Mouse (Mus musculus): ENCODE measurements around the gene Hist1h3e.
A peak's percentile ranks its signal among the peaks of the same experiment; 100 is the strongest.
"Not testable (repeated sequence)": the region's sequence is repeated elsewhere in the genome, so short reads cannot be mapped to it uniquely, and the experiment has no call there.

Hist1h3e gene

DNA sequence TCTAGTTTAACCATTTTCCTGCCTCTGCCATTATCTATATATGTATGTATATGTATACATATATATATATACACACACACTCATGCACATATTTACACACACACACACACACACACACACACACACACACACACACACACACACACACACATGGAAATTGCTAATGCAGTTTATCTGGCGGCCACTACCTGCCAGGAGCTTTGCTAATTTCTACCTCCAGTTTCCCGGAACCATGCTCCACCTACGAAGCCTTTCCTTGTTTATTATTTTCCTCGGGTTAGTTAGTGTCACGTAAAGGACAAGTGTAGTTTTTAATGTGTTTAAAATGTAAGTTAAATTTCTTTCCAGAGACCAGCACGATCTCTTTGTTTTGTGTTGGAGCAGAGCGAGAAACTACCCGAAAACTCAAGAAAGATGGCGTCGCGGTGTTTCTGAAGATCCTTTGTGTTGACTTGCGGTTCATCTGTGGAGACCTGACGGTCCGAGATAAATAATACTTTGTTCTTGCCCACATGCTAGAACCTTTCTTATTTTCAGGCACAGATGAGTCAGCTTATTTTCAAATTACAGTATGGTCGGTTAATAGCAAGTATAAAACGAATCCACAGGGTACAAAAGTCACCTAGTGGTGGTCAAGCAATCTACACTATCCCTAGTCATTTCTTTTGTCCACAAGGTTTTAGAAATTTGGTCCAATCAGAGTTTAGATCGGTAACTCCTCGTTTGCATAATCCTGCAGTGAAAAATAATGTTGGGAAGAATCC lies 712 bp upstream of the Hist1h3e start:
- no peak for DNase-seq (ENCODE audit: low spot score in 2 of 2)

DNA sequence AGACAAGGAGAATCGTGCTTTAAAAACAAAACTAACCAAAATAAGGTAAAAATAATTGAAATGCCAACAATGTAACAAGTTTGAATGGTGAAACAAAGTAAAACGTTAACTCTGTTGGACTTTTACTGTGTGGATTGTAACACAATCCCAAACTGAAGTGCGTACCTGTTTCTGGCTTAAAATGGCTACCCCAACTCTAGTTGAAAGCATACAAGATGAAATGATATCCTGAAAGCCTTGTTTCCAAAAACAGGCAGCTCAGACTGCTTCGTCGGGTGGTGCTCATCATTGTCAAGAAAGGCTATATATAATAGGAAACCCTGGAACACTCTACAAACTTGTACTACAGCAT lies 662 bp downstream of the Hist1h3e start:
- DNase-seq (ENCODE audit: low spot score in 2 of 2), result not testable (repeated sequence)

DNA sequence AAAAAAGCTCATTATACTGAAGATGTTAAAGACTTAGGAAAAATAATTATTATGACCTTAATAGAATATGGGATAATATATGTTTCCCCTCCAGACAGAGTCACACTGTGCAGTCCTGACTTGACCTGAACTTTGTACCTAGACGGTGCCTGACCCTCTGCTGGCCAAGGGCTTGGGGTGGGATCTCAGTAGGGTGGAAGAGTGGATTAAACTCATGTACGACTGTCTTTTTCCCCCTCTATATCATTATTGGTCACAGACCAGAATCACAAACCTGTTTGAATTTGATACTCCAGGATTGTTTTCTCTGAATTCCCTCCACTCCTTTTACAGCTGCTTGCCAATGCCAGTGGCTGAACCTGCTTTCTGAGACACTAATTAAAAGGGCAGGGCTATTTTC lies 1.5 kb downstream of the Hist1h3e start:
- DNase-seq (ENCODE audit: low spot score in 2 of 2), result not testable (repeated sequence)

DNA sequence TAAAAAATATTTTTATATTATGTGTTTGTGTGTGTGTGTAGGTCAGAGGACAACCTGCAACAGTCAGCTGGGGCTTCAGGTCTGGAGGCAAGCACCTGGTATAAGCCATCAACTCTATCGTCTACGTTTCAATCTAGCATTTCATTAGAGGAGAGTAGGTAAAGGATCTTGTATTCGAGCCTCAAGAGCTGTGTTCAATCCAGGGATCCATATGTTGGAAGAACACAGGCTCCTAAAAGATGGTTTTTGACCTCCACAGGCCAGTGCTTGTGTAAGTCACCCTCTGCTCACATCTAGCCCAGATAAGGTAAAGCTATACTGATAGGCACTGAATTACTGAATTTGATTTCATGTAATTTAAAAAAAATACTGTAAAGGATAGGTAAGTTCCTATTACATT lies 5.3 kb downstream of the Hist1h3e start:
- no peak for DNase-seq (ENCODE audit: low spot score in 2 of 2)

DNA sequence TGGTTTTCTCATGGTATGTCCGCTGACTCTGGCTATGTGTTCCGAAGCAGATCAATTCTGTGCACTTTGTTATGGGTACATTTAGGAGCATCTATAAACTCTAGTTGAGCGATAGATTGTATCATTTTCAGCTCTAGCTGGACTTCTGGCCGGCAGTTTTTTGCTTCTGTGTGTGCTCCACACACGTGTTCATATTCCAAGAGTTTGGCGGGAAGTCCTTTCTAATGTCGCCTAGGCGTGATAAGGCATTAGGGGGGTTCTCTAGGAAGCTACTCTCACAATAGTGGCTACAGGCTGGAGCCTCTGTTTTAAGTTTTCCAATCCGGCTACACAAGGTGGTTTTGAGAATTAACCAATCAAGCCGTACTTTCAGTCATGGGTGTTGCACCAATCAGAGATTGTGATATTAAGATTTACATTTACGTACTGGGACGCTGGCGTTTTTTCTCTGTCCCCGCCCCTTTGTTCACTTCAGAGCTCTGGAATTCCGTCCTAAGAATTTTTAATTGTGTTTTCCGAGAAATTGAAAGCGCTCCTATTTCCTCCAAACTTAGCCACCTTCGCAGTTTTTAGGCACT lies 6.2 kb downstream of the Hist1h3e start:
- peak in 1 of 2 experiments; percentile 48 for DNase-seq (ENCODE audit: low spot score in 2 of 2)

DNA sequence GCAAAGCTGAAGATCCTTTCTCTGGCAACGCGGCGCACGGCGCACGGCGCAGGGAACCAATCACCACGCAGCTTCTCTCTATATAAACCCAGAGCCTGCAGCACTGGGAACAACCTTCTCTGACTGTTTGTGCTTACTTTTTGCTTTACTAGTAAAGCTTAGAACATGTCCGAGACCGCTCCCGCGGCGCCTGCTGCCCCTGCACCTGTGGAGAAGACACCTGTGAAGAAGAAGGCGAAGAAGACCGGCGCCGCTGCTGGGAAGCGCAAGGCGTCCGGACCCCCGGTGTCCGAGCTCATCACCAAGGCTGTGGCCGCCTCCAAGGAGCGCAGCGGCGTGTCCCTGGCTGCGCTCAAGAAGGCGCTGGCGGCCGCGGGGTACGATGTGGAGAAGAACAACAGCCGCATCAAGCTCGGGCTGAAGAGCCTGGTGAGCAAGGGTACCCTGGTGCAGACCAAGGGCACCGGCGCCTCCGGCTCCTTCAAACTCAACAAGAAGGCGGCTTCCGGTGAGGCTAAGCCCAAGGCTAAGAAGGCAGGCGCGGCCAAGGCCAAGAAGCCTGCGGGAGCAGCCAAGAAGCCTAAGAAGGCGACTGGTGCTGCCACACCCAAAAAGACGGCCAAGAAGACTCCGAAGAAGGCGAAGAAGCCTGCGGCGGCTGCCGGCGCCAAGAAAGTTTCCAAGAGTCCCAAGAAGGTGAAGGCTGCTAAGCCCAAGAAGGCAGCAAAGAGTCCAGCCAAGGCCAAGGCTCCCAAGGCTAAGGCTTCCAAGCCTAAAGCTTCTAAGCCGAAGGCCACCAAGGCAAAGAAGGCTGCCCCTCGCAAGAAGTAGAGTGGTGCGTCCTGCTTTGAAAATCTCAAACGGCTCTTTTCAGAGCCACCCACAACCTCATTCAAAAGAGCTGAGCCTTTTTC lies 7.0 kb downstream of the Hist1h3e start:
- peak; percentile 65 to 74 for DNase-seq (ENCODE audit: low spot score in 2 of 2)

DNA sequence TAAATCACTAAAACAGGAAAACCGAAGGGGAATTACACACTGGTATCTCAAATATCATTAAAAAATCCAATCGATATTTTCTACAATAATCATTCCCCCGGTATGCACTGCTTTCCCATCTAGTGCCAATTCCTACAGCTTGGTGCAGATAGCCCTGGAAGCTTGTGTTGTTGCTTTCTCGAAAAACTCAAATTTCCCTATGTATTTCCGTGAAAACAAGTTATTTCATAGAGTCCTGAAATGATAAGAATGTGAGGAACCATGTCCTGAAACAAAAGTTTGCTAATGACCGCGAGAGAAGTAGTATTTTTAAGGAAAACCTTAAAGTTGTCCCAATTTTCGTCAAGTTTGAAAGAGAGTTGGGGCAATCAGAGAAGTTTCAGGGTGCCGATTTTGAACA lies 7.8 kb downstream of the Hist1h3e start:
- DNase-seq (ENCODE audit: low spot score in 2 of 2), result no peak

DNA sequence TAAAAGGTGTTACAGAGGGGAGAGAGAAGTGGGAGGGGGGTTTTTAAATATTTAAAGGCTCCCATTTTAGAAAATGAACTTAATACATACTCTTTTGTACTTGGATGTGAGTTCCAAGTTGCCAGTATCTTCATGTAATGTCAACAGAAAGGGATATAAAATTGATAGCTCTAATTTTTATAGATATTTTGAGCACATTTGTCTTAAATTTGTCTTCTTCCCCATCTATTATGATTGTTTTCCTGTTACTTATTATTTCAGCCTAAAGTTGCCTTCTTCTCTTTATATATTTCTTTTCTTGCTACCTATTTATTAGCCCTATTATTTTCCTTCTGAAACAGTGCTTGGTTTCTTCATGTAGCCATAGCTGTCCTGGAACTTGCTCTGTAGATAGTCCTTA lies 9.2 kb downstream of the Hist1h3e start, which contains the start of gene Hist1h1d:
Hist1h1d (plus strand) TSS at position 301 of the 400 bp plus-strand sequence.
- no peak for DNase-seq (ENCODE audit: low spot score in 2 of 2)

DNA sequence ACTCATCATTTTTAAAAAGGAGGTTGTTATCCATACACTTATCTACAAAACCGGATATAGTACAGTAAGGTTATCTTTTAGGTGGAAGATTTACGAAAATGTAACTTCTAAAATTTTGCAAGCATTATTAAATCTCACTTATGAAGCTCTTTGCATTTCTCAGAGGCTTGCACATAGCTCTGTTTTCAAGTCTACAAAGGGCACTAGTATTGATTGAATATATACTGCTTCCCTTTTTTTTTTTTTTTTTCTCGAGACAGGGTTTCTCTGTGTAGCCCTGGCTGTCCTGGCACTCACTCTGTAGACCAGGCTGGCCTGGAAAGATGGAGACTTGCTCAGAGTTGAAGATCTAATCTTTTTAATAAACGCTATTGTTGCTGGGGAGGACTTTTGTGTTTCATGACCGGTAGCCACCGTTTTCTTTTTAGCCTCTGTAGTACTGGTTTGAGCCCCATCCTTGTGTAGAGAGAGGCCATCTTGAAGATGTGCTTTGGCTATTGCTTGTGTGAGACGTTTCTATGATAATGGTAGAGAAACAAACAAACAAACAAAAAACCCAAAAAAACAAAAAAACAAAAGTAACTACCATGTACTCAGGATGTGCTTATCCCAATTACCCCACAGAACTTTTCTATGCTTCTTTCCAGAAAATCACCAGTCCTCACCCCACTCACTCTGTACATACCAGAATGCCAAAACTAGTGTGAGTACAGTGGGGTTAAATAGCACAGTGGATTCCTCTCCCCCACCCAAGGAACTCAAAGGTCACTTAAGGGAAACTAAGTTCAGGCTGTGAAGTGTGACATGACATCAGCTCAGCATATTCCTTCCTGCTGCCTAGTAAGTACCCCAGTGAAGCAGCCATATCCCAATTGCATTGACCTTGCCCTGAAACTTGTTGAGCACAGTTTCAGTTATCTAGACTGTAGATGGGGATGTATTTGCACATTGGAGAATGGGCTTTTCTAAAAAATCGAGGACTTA lies 9.9 kb downstream of the Hist1h3e start:
- no peak for DNase-seq (ENCODE audit: low spot score in 2 of 2)

DNA sequence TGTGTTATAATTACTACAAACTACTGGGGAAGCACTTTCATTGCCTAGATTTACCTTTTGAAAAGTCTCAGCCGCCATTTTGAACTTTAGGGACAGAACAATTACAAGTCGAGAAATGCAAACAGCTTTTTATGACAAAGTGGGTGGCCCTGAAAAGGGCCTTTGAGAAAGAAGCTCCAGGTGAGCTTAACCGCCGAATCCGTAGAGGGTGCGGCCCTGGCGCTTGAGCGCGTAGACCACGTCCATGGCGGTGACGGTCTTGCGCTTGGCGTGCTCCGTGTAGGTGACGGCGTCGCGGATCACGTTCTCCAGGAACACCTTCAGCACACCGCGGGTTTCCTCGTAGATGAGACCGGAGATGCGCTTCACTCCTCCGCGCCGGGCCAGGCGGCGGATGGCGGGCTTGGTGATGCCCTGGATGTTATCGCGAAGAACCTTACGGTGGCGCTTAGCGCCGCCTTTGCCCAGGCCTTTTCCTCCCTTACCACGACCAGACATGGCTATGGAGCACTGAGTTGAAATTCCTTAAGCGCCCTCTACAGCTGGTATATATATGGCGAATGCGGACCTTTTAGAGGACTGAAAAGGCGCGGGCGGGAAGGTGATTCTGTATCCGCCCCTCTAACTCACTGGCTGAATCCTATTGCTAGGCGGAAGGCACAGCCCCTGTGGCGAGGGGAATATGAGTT lies 10.9 kb downstream of the Hist1h3e start, which contains the start of gene Hist1h4f:
Hist1h4f (minus strand) TSS at position 503 of the 689 bp plus-strand sequence.
- DNase-seq (ENCODE audit: low spot score in 2 of 2), result peak; percentile 84 to 85

DNA sequence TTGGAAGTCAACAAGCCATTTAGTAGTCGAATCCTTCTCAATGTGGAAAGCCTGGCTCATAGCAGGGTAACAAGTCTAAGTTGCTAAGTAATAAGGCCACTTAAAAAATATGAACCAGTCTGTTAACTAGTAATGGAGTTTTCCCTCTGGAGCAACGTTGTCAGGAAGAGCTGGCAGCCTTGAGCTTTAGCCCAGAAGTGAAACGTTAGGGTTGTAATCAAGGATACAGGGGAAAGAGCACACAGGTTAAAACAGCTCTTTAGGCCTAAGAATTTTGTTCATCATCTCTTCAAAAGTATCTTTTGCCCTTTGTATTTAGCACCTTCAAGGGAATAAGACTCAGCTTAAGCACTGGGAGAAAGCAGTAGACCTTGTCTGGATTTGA lies 11.4 kb downstream of the Hist1h3e start:
- DNase-seq (ENCODE audit: low spot score in 2 of 2), result no peak

DNA sequence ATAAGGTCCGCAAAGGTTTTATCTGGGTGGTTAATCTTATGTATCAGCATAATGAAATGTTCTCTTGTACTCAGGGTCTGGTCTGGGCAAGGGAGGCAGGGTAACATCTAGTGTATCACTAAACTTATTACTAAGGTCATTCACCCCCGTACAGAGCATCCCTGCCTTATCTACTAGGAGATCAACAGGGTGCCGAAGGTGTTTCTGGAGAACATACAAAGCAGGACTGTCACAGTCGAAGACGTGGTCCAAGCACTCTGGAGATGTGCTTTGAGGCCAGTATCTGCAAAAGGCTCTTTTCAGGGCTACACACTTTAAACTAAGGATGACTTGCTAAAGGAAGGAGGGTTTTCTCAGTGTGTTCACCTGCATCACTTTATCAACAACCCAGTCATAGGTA lies 15.5 kb downstream of the Hist1h3e start:
- DNase-seq (ENCODE audit: low spot score in 2 of 2), result no peak

DNA sequence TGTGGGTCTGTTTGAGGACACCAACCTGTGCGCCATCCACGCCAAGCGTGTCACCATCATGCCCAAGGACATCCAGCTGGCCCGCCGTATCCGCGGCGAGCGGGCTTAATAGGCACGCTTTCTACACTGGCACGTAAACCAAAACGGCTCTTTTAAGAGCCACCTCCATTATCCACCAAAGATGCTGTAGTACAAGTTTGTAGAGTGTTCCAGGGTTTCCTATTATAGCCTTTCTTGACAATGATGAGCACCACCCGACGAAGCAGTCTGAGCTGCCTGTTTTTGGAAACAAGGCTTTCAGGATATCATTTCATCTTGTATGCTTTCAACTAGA lies 17.4 kb downstream of the Hist1h3e start:
- not testable (repeated sequence) for DNase-seq (ENCODE audit: low spot score in 2 of 2)

DNA sequence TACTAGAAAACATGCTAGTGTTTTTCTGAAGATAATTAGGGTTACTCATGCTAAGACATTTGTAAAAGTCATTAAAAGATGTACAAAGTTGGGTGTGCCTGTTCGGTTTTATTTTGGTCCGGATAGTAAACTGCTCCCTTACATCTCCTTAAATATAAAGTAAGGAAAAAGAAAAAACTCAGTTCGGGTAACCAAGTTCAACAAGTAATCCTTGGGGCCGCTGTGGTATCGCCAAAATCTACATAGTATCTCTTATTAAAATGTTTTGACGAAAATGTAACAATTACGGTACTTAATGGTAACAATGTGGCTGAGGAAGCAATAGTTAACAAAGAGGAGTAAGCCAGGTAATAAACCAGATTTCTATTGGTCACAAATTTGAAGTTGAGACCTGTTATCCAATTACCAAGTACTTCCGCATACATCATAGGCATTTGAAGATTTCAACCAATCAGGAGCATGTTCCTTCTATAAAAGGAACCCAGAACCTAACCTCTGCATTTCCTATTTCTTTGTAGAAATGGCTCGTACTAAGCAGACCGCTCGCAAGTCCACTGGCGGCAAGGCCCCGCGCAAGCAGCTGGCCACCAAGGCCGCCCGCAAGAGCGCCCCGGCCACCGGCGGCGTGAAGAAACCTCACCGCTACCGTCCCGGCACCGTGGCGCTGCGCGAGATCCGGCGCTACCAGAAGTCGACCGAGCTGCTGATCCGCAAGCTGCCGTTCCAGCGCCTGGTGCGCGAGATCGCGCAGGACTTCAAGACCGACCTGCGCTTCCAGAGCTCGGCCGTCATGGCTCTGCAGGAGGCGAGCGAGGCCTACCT lies 18.0 kb downstream of the Hist1h3e start, which contains the start of gene Hist1h3f:
Hist1h3f (plus strand) TSS at position 88 of the 822 bp plus-strand sequence.
- peak in 1 of 2 experiments; percentile 63 for DNase-seq (ENCODE audit: low spot score in 2 of 2)

DNA sequence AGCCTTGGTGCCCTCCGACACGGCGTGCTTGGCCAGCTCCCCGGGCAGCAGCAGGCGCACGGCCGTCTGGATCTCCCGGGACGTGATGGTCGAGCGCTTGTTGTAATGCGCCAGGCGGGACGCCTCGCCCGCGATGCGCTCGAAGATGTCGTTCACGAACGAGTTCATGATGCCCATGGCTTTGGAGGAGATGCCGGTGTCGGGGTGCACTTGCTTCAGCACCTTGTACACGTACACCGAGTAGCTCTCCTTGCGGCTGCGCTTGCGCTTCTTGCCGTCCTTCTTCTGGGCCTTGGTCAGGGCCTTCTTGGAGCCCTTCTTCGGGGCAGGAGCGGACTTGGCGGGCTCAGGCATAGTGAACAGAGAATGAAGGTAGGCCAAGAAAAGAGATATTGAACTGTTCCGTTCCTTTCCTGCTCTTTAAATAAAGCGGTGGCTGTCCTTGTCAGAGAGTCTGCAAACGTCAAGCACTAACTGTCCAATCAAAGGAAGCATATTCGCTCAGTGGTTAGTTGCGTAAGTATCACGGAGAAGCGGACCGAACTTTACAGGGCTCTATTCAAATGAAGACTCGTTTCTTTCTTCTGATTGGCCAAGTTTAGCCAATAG lies 19.1 kb downstream of the Hist1h3e start, which contains the start of gene Hist1h2bh:
Hist1h2bh (minus strand) TSS at position 394 of the 609 bp plus-strand sequence.
- peak in 1 of 2 experiments; percentile 47 for DNase-seq (ENCODE audit: low spot score in 2 of 2)

DNA sequence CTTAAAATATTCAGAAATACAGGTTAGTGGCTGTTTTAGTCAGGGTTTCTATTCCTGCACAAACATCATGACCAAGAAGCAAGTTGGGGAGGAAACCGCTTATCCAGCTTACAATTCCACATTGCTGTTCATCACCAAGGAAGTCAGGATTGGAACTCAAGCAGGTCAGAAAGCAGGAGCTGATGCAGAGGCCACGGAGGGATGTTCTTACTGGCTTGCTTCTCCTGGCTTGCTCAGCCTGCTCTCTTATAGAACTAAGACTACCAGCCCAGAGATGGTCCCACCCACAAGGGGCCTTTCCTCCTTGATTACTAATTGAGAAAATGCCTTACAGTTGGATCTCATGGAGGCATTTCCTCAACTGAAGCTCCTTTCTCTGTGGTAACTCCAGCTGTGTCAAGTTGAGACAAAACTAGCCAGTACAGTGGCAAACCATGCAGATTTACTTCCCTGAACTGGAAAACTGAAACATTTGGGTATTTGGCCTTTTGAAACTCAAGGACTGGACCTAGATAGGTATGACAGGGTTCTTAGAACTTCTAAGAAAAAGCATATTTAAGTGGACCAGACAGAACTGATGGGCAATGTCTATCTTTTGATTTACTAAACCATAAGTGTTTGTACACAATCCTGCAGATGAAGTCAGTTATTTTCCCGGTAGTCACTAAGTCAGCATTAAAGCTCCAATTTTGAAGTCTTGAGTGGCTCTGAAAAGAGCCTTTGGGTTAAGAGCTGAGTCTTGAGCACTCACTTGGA lies 19.8 kb downstream of the Hist1h3e start:
- not testable (repeated sequence) for DNase-seq (ENCODE audit: low spot score in 2 of 2)

DNA sequence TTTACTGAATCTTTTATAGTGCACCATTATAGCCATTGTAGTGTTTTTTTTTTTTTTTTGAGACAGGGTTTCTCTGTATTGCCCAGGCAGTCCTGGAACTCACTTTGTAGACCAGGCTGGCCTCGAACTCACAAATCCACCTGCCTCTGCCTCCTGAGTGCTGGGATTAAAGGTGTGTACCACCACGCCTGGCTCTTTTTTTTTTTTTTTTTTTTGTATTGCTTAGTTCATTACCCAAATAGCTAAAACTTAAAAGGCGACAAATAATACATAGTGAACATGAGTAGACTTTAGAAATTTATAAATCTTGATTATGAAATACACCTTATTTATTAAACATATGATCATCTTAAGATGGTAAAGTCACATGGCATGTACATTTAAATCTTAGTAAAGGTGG lies 20.7 kb downstream of the Hist1h3e start:
- no peak for DNase-seq (ENCODE audit: low spot score in 2 of 2)

DNA sequence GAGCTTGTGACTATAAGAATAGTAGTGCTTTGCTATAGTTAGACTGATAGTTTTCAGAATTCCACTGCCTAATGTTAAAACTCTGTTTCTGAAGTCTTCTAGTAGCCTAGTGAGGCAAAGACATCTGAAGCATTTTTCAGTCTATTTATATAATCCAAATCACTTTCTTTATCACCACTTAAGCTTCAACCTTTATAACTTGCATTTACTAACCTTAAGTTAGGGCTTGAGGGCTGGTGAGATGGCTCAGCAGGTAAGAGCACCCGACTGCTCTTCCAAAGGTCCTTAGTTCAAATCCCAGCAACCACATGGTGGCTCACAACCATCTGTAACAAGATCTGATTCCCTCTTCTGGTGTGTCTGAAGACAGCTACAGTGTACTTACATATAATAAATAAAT lies 22.3 kb downstream of the Hist1h3e start:
- not testable (repeated sequence) for DNase-seq (ENCODE audit: low spot score in 2 of 2)
